Mouse (Mus musculus) C2C12 (cell line): ENCODE data around the gene Smim15. TPM values are rescaled to one million over a fixed set of nuclear protein-coding genes. Genes with fewer than 3 reads are reported as not detected.

Experiments used
- H3K27me3 ChIP-seq: one replicate; pipeline ENCODE4 v1.6.1; 2011; ENCODE audit not compliant: control insufficient read depth, insufficient read depth, insufficient read length
- H3K36me3 ChIP-seq: one replicate; pipeline ENCODE4 v1.6.1; 2011; ENCODE audit not compliant: control insufficient read depth, insufficient read depth
- H3K4me3 ChIP-seq: one replicate; pipeline ENCODE4 v1.5.1; 2011; ENCODE audit warnings: mild to moderate bottlenecking, control low read depth; ENCODE audit not compliant: poor library complexity, insufficient read depth, severe bottlenecking
- H3K79me2 ChIP-seq: one replicate; pipeline ENCODE4 v1.6.1; 2011; ENCODE audit not compliant: control insufficient read depth, insufficient read depth
- H3K79me3 ChIP-seq: one replicate; pipeline ENCODE4 v1.6.1; 2011; ENCODE audit warnings: low read depth, control low read depth
- H3ac ChIP-seq: one replicate; pipeline ENCODE3; 2011; ENCODE audit warnings: low read depth; ENCODE audit not compliant: control insufficient read depth, insufficient read length
- CEBPB ChIP-seq: IDR thresholded peaks from one replicate; pipeline ENCODE4 v1.6.1; 2011; ENCODE audit warnings: low read depth, mild to moderate bottlenecking, control low read depth, moderate library complexity
- CTCF ChIP-seq: IDR thresholded peaks from one replicate; pipeline ENCODE4 v1.5.1; 2011; ENCODE audit not compliant: control insufficient read depth, insufficient read depth, insufficient read length
- FOSL1 ChIP-seq: IDR thresholded peaks from one replicate; pipeline ENCODE4 v1.8.0; 2011; ENCODE audit warnings: mild to moderate bottlenecking, low read length; ENCODE audit not compliant: poor library complexity, insufficient read depth, severe bottlenecking
- MAX ChIP-seq: IDR thresholded peaks from one replicate; pipeline ENCODE4 v1.6.1; 2011; ENCODE audit warnings: mild to moderate bottlenecking, control low read depth
- MYOD1 ChIP-seq: IDR thresholded peaks from one replicate; pipeline ENCODE4 v1.6.1; 2011; ENCODE audit warnings: low read depth; ENCODE audit not compliant: control insufficient read depth, insufficient read length
- MYOG ChIP-seq: IDR thresholded peaks from one replicate; pipeline ENCODE4 v1.6.1; 2011; ENCODE audit not compliant: control insufficient read depth, insufficient read length; ENCODE audit errors: extremely low read depth
- USF1 ChIP-seq: IDR thresholded peaks from one replicate; pipeline ENCODE4 v1.6.1; 2011; ENCODE audit warnings: low read depth, mild to moderate bottlenecking, control low read depth, moderate library complexity
- polyA plus RNA-seq: library from polyadenylated mRNA; unstranded; fragments of >200 nt; fragmentation: generic; extraction: Trizol; gene quantifications from one replicate; pipeline ENCODE4 v1.2.1, GENCODE M21; 2012; ENCODE audit warnings: missing spikeins

The Smim15 gene
- polyA plus RNA-seq, 1 experiment: 17.6 TPM

GRCm38 (mm10) chr13:108047364-108047763, 3.1 kb downstream of the Smim15 start:
- no peak overlapping the region for H3ac ChIP-seq
- no peaks in the 10 kb centered on the region for H3K27me3 ChIP-seq

DNA sequence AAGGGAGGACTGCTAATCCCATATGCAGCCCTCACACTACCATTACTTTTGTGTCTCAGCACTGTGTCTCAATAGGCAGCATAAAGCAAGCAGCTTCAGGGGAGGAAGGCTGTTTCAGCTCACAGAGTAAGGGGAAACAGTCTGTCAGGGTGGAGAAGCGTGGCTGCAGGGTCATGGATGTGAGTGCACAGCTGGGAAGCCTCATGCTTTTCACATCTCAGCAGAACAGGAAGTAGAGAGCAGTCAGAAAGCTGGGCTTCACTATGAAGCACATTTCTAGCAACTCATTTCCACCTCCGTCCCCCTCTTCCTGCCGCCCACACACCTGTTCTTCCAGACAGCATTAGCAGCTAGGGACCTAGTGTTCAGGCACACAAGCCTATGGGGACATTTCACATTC, 12.7 kb downstream of the Smim15 start:
- H3K4me3 ChIP-seq: no peak overlapping the region
- TF ChIP-seq MYOD1 (no peak), MYOG (no peak), MAX (no peak), CTCF (no peak), FOSL1 (no peak), CEBPB (no peak), USF1 (no peak)
- H3ac ChIP-seq: no peak overlapping the region
- no peaks in the 10 kb centered on the region for H3K79me3 ChIP-seq
- H3K79me2 ChIP-seq: no peaks in the 10 kb centered on the region
- no peaks in the 10 kb centered on the region for H3K36me3 ChIP-seq
- H3K27me3 ChIP-seq: no peaks in the 10 kb centered on the region

More at GRCm38 (mm10) chr13:108047364-108047763, 3.1 kb downstream of the Smim15 start:
- Histone ChIP-seq H3K36me3 (no peaks in the 10 kb centered on the region), H3K79me2 (peaks cover 45% of the 10 kb centered on the region), H3K4me3 (no peak overlapping the region), H3K79me3 (peaks cover 13% of the 10 kb centered on the region)
- TF ChIP-seq MYOD1: no peak
- TF ChIP-seq MAX: no peak
- no peak for TF ChIP-seq CEBPB
- no peak for TF ChIP-seq FOSL1

- TF ChIP-seq FOSL1: no peak
- TF ChIP-seq CEBPB: no peak
- no peak for TF ChIP-seq MYOG
- no peak for TF ChIP-seq USF1
- no peak for TF ChIP-seq MYOD1
- TF ChIP-seq MAX: no peak
- TF ChIP-seq CTCF: no peak
- H3K36me3 ChIP-seq: no peaks in the 10 kb centered on the region
- H3ac ChIP-seq: no peak overlapping the region
- H3K79me3 ChIP-seq: no peaks in the 10 kb centered on the region
- H3K27me3 ChIP-seq: no peaks in the 10 kb centered on the region
- no peak overlapping the region for H3K4me3 ChIP-seq
- H3K79me2 ChIP-seq: no peaks in the 10 kb centered on the region
Measured at GRCm38 (mm10) chr13:108060286-108060885, 16.1 kb downstream of the Smim15 start.

- Histone ChIP-seq H3K4me3 (no peak overlapping the region), H3K27me3 (no peaks in the 10 kb centered on the region), H3K79me2 (no peaks in the 10 kb centered on the region), H3ac (no peak overlapping the region), H3K36me3 (no peaks in the 10 kb centered on the region), H3K79me3 (no peaks in the 10 kb centered on the region)
- no peak for TF ChIP-seq FOSL1
- TF ChIP-seq CEBPB: no peak
- no peak for TF ChIP-seq USF1
- TF ChIP-seq MYOD1: no peak
- no peak for TF ChIP-seq MAX
- no peak for TF ChIP-seq MYOG
- TF ChIP-seq CTCF: no peak
Measured at GRCm38 (mm10) chr13:108060936-108061578, 16.8 kb downstream of the Smim15 start.

- no peak overlapping the region for H3ac ChIP-seq
Measured at GRCm38 (mm10) chr13:108062900-108063299, 18.7 kb downstream of the Smim15 start.

More at GRCm38 (mm10) chr13:108062900-108063299, 18.7 kb downstream of the Smim15 start:
- Histone ChIP-seq H3K4me3 (no peak overlapping the region), H3K27me3 (no peaks in the 10 kb centered on the region), H3K36me3 (no peaks in the 10 kb centered on the region), H3K79me3 (no peaks in the 10 kb centered on the region), H3K79me2 (no peaks in the 10 kb centered on the region)
- TF ChIP-seq CTCF: no peak
- TF ChIP-seq MYOG: no peak
- no peak for TF ChIP-seq MAX
- TF ChIP-seq CEBPB: no peak
- no peak for TF ChIP-seq FOSL1
- no peak for TF ChIP-seq USF1
- no peak for TF ChIP-seq MYOD1
